Mouse (Mus musculus): Measurements from ENCODE around the gene Gtf3c1. TPM values are rescaled to one million over a fixed set of nuclear protein-coding genes. Genes with fewer than 3 reads are reported as not detected.

Gene Gtf3c1
- polyA plus RNA-seq, 1 experiment from 2014 or later, result 47.6 TPM

DNA sequence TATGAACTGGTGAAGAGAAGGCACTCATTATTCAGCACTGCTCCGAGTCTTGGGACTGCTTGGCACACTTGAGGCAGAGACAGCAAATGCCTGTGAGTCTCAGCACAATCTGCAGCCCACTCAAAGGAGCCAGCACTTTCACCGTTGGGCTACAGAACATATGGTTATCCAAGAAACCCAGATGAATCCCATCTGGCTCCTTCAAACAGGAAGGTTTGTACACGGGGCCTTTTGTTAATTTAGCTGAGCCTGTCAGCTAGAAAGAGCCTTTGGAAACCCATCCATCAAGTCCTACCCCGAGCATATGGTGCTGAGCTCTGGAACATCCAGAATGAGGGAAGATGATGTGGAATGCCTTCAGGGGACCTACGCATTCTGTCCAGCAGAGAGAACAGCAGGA lies 13.5 kb downstream of the Gtf3c1 start:
- ATAC-seq (ENCODE audit: insufficient number of reproducible peaks, insufficient read depth, low FRiP score, low TSS enrichment), result no peak
- H3K27ac ChIP-seq, result no peak overlapping the region
- H3K9ac ChIP-seq, result no peak overlapping the region
- no peaks in the 10 kb centered on the region for H3K27me3 ChIP-seq
- H3K9me3 ChIP-seq, result peaks cover 4% of the 10 kb centered on the region; the same call in 1 of the 2 replicates
- H3K4me2 ChIP-seq (replicated peaks), result no peak overlapping the region
- peaks cover 98% of the 10 kb centered on the region for H3K36me3 ChIP-seq
- H3K4me1 ChIP-seq, result no peaks in the 10 kb centered on the region
- H3K4me3 ChIP-seq, result no peak overlapping the region
- WGBS, result 69% methylated on average over 5 of the region's 5 CpGs

GRCm38 (mm10) chr7:125690516-125690915 lies 17.1 kb downstream of the Gtf3c1 start:
- no peak overlapping the region for H3K27ac ChIP-seq

GRCm38 (mm10) chr7:125679936-125680335 lies 27.6 kb downstream of the Gtf3c1 start:
- Histone ChIP-seq H3K27ac (no peak overlapping the region), H3K27me3 (no peaks in the 10 kb centered on the region), H3K9ac (no peak overlapping the region), H3K4me3 (no peak overlapping the region), H3K4me1 (no peaks in the 10 kb centered on the region), H3K4me2 (replicated peaks) (no peak overlapping the region), H3K36me3 (peaks cover 80% of the 10 kb centered on the region), H3K9me3 (no peaks in the 10 kb centered on the region)
- 88% methylated on average over 9 of the region's 9 CpGs for WGBS
- no peak for ATAC-seq (ENCODE audit: insufficient number of reproducible peaks, insufficient read depth, low FRiP score, low TSS enrichment)

More at GRCm38 (mm10) chr7:125690516-125690915, 17.1 kb downstream of the Gtf3c1 start:
- WGBS, result 97% methylated on average over 4 of the region's 4 CpGs
- ATAC-seq (ENCODE audit: insufficient number of reproducible peaks, insufficient read depth, low FRiP score, low TSS enrichment), result no peak
- Histone ChIP-seq H3K4me1 (no peaks in the 10 kb centered on the region), H3K4me3 (no peak overlapping the region), H3K27me3 (no peaks in the 10 kb centered on the region), H3K4me2 (replicated peaks) (no peak overlapping the region), H3K9me3 (no peaks in the 10 kb centered on the region), H3K36me3 (peaks cover 86% of the 10 kb centered on the region), H3K9ac (no peak overlapping the region)

- WGBS, result 85% methylated on average over 8 of the region's 8 CpGs
- Histone ChIP-seq H3K36me3 (peaks cover 84% of the 10 kb centered on the region), H3K27me3 (no peaks in the 10 kb centered on the region)
These were observed 28.8 kb downstream of the Gtf3c1 start for GRCm38 (mm10) chr7:125678756-125679155.

DNA sequence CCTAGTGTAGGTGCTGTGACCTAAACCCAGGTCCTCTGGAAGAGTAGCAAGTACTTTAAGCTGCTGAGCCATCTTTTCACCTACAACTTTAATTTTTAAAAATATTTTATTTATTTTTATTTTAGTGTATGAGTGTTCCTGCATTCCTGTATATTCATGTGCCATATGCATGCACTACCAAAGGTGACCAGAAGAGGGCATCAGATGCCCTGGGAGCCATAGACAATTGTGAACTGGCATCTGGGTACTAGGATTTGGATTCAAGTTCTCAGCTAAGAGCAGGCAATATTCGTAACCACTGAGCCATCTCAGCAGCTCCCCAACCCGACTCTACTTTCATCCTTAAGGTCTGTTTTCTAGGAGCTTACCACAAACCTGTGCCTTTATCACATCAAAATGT lies 32.7 kb downstream of the Gtf3c1 start:
- no peak overlapping the region for H3K4me3 ChIP-seq
- H3K27ac ChIP-seq, result no peak overlapping the region
- H3K4me2 ChIP-seq (replicated peaks), result no peak overlapping the region
- no peaks in the 10 kb centered on the region for H3K4me1 ChIP-seq
- 88% methylated on average over 2 of the region's 2 CpGs for WGBS
- no peak overlapping the region for H3K9ac ChIP-seq
- ATAC-seq (ENCODE audit: insufficient number of reproducible peaks, insufficient read depth, low FRiP score, low TSS enrichment), result no peak
- no peaks in the 10 kb centered on the region for H3K9me3 ChIP-seq
- no peaks in the 10 kb centered on the region for H3K27me3 ChIP-seq
- peaks cover 98% of the 10 kb centered on the region for H3K36me3 ChIP-seq

More at GRCm38 (mm10) chr7:125678756-125679155, 28.8 kb downstream of the Gtf3c1 start:
- H3K4me3 ChIP-seq, result no peak overlapping the region
- no peak for ATAC-seq (ENCODE audit: insufficient number of reproducible peaks, insufficient read depth, low FRiP score, low TSS enrichment)
- H3K4me1 ChIP-seq, result no peaks in the 10 kb centered on the region
- H3K9me3 ChIP-seq, result no peaks in the 10 kb centered on the region
- no peak overlapping the region for H3K4me2 ChIP-seq (replicated peaks)
- no peak overlapping the region for H3K9ac ChIP-seq
- H3K27ac ChIP-seq, result no peak overlapping the region

DNA sequence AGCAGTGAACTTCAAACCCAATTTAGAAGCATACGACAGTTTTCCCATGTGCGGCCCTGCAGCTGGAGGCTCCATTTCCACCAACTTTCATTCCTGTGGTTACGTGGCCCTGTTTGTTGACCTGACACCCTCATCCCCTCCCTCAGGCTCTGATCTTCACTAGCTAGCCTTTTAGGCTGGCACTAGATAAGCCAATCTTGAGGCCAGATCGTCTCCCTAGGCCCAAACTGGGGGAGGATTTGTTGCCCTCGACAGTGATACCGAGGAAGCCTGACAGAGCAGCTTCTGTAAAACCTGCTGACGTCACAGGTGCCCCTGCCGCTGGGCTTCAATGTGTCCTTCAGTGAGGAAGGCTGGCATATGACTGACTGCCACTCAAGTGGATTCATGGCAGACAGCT lies 36.2 kb downstream of the Gtf3c1 start:
- H3K4me2 ChIP-seq (replicated peaks), result no peak overlapping the region
- H3K9me3 ChIP-seq, result no peaks in the 10 kb centered on the region
- no peaks in the 10 kb centered on the region for H3K4me1 ChIP-seq
- H3K9ac ChIP-seq, result no peak overlapping the region
- no peak for ATAC-seq (ENCODE audit: insufficient number of reproducible peaks, insufficient read depth, low FRiP score, low TSS enrichment)
- H3K36me3 ChIP-seq, result peaks cover 96% of the 10 kb centered on the region
- no peak overlapping the region for H3K4me3 ChIP-seq
- 91% methylated on average over 8 of the region's 8 CpGs for WGBS
- no peaks in the 10 kb centered on the region for H3K27me3 ChIP-seq
- no peak overlapping the region for H3K27ac ChIP-seq

- H3K27ac ChIP-seq, result no peak overlapping the region
- no peak overlapping the region for H3K4me3 ChIP-seq
- H3K9me3 ChIP-seq, result no peaks in the 10 kb centered on the region
- H3K36me3 ChIP-seq, result peaks cover 96% of the 10 kb centered on the region
- H3K4me1 ChIP-seq, result no peaks in the 10 kb centered on the region
- 94% methylated on average over 6 of the region's 6 CpGs for WGBS
- no peak overlapping the region for H3K4me2 ChIP-seq (replicated peaks)
- no peak overlapping the region for H3K9ac ChIP-seq
- ATAC-seq (ENCODE audit: insufficient number of reproducible peaks, insufficient read depth, low FRiP score, low TSS enrichment), result no peak
- H3K27me3 ChIP-seq, result no peaks in the 10 kb centered on the region
These were observed 36.7 kb downstream of the Gtf3c1 start for GRCm38 (mm10) chr7:125670865-125671264.

- no peak overlapping the region for H3K4me3 ChIP-seq
- H3K4me2 ChIP-seq (replicated peaks), result no peak overlapping the region
- H3K36me3 ChIP-seq, result peaks cover 91% of the 10 kb centered on the region
- no peak overlapping the region for H3K27ac ChIP-seq
- H3K27me3 ChIP-seq, result no peaks in the 10 kb centered on the region
- no peak overlapping the region for H3K9ac ChIP-seq
- WGBS, result 79% methylated on average over 3 of the region's 3 CpGs
- H3K4me1 ChIP-seq, result no peaks in the 10 kb centered on the region
- ATAC-seq (ENCODE audit: insufficient number of reproducible peaks, insufficient read depth, low FRiP score, low TSS enrichment), result no peak
- no peaks in the 10 kb centered on the region for H3K9me3 ChIP-seq
These were observed 43.9 kb downstream of the Gtf3c1 start for GRCm38 (mm10) chr7:125663654-125664053.

GRCm38 (mm10) chr7:125657511-125657910 lies 50.1 kb downstream of the Gtf3c1 start:
- peaks cover 95% of the 10 kb centered on the region for H3K36me3 ChIP-seq
- 92% methylated on average over 6 of the region's 6 CpGs for WGBS
- no peak for ATAC-seq (ENCODE audit: insufficient number of reproducible peaks, insufficient read depth, low FRiP score, low TSS enrichment)

GRCm38 (mm10) chr7:125649013-125649412 lies 58.6 kb downstream of the Gtf3c1 start:
- ATAC-seq (ENCODE audit: insufficient number of reproducible peaks, insufficient read depth, low FRiP score, low TSS enrichment), result no peak
- H3K27ac ChIP-seq, result no peak overlapping the region
- WGBS, result 93% methylated on average over 1 of the region's 1 CpGs

More at GRCm38 (mm10) chr7:125657511-125657910, 50.1 kb downstream of the Gtf3c1 start:
- Histone ChIP-seq H3K4me2 (replicated peaks) (no peak overlapping the region), H3K4me3 (no peak overlapping the region), H3K9ac (no peak overlapping the region), H3K4me1 (no peaks in the 10 kb centered on the region), H3K9me3 (no peaks in the 10 kb centered on the region), H3K27ac (no peak overlapping the region), H3K27me3 (no peaks in the 10 kb centered on the region)

DNA sequence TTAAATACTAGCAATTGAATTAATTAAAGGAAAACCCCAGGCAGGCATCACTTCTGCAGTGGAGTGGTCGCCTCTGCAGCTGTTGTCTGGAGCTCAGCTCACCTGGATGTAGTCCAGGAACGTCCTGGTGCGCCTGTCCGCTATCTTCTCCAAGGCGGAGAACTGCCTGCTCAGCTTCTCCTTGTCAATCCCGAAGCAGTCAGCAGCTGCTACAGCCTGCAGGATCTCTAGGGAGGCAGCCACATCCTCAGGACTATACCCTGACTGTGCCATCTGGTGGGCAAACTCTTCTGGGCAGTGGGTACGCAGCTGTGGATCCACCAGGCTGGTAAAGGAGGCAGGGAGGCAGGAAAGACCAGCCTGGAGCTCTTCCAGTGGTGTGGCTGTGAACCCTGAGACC lies 62.2 kb downstream of the Gtf3c1 start:
- no peaks in the 10 kb centered on the region for H3K9me3 ChIP-seq
- H3K4me3 ChIP-seq, result no peak overlapping the region
- ATAC-seq (ENCODE audit: insufficient number of reproducible peaks, insufficient read depth, low FRiP score, low TSS enrichment), result no peak
- 88% methylated on average over 7 of the region's 7 CpGs for WGBS
- H3K9ac ChIP-seq, result no peak overlapping the region
- no peaks in the 10 kb centered on the region for H3K27me3 ChIP-seq
- no peaks in the 10 kb centered on the region for H3K4me1 ChIP-seq
- peaks cover 100% of the 10 kb centered on the region for H3K36me3 ChIP-seq
- no peak overlapping the region for H3K4me2 ChIP-seq (replicated peaks)
- no peak overlapping the region for H3K27ac ChIP-seq

More at GRCm38 (mm10) chr7:125649013-125649412, 58.6 kb downstream of the Gtf3c1 start:
- H3K27me3 ChIP-seq, result no peaks in the 10 kb centered on the region
- no peak overlapping the region for H3K9ac ChIP-seq
- H3K9me3 ChIP-seq, result no peaks in the 10 kb centered on the region
- peaks cover 97% of the 10 kb centered on the region for H3K36me3 ChIP-seq
- H3K4me1 ChIP-seq, result no peaks in the 10 kb centered on the region
- H3K4me2 ChIP-seq (replicated peaks), result no peak overlapping the region
- no peak overlapping the region for H3K4me3 ChIP-seq

DNA sequence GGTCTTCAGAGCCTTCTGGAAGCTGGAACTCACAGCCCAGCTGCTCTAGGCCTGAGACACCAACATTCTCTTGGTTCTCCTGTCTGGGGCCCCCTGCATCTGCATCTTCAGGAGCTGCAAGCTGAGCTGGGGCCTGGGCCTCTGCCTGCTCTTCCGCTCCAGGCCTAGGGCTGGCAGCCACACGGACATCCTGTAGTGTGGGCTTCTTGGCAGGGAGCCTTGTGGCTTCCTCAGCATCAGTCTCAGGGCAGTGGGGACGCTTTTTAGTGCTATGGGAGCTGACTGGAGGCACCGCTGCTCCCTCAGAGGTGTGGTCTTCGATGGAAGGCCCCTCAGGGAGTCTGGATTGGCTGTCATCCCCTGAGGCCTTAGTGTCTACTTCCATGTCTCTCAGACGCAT lies 63.7 kb downstream of the Gtf3c1 start:
- no peak for ATAC-seq (ENCODE audit: insufficient number of reproducible peaks, insufficient read depth, low FRiP score, low TSS enrichment)
- H3K4me2 ChIP-seq (replicated peaks), result no peak overlapping the region
- H3K9me3 ChIP-seq, result no peaks in the 10 kb centered on the region
- no peak overlapping the region for H3K4me3 ChIP-seq
- H3K36me3 ChIP-seq, result peaks cover 94% of the 10 kb centered on the region
- H3K27me3 ChIP-seq, result no peaks in the 10 kb centered on the region
- no peaks in the 10 kb centered on the region for H3K4me1 ChIP-seq
- no peak overlapping the region for H3K27ac ChIP-seq
- H3K9ac ChIP-seq, result no peak overlapping the region
- WGBS, result 90% methylated on average over 6 of the region's 6 CpGs

Measured in embryonic facial prominence, embryonic 12.5 days (tissue).